Mouse (Mus musculus) liver, adult 2 months (tissue): ENCODE data around the gene Zfp990.
"Not testable (repeated sequence)": the region's sequence is repeated elsewhere in the genome, so short reads cannot be mapped to it uniquely, and the experiment has no call there.

Source experiments
- CTCF ChIP-seq: fragments of 200-500 bp; IDR thresholded peaks from 2 replicates; pipeline ENCODE4 v1.5.1; 2011; ENCODE audit warnings: low read depth, low read length, control low read depth
- POLR2A ChIP-seq: fragments of 200-500 bp; IDR thresholded peaks from 2 replicates; pipeline ENCODE4 v1.6.1; 2011; ENCODE audit warnings: low read length, control low read depth; ENCODE audit not compliant: insufficient read depth; ENCODE audit errors: extremely low read depth

GRCm38 (mm10) chr4:145480699-145481098 lies 29.9 kb upstream of the Zfp990 start:
- TF ChIP-seq CTCF, POLR2A: not testable (repeated sequence)
